Mouse (Mus musculus) MEL (cell line): ENCODE data around the gene Fat3.

Experiments used
- CTCF ChIP-seq, 3 experiments: IDR thresholded peaks in 2 of 3; conservative IDR thresholded peaks in 1 of 3; 2 replicates each; pipeline ENCODE4 v1.5.1; 2011 to 2012; ENCODE audit warnings: low read length in 3 of 3, low read depth in 2 of 3, mild to moderate bottlenecking in 2 of 3, improper control_type of control experiment in 1 of 3, inconsistent platforms in 1 of 3, mixed read lengths in 1 of 3, moderate library complexity in 1 of 3; ENCODE audit not compliant: control insufficient read depth in 1 of 3, insufficient read depth in 1 of 3, poor library complexity in 1 of 3, severe bottlenecking in 1 of 3
- POLR2A ChIP-seq, 2 experiments: IDR thresholded peaks; 2 replicates each; pipeline ENCODE4 v1.6.1; 2011 to 2012; ENCODE audit warnings: low read length in 2 of 2, mild to moderate bottlenecking in 2 of 2, control low read depth in 1 of 2, improper control_type of control experiment in 1 of 2, low read depth in 1 of 2, moderate library complexity in 1 of 2; ENCODE audit not compliant: control insufficient read depth in 1 of 2, insufficient read depth in 1 of 2, poor library complexity in 1 of 2
- TAL1 ChIP-seq: IDR thresholded peaks from 2 replicates; pipeline ENCODE4 v1.6.1; 2012; ENCODE audit warnings: mild to moderate bottlenecking, inconsistent platforms, low read length, moderate library complexity, mixed read lengths

GRCm38 (mm10) chr9:15925237-15925636 is 575.8 kb downstream of the Fat3 start:
- TF ChIP-seq CTCF (IDR thresholded peaks at IDR 0.05 in 2 of 3, conservative IDR thresholded peaks at IDR 0.05 in 1 of 3; ENCODE audit: control insufficient read depth in 1 of 3, insufficient read depth in 1 of 3, low read depth in 2 of 3, low read length in 3 of 3, poor library complexity in 1 of 3, severe bottlenecking in 1 of 3), result no peak
- peak; percentile 62 for TF ChIP-seq TAL1
- TF ChIP-seq POLR2A (IDR thresholded peaks at IDR 0.05; ENCODE audit: control insufficient read depth in 1 of 2, insufficient read depth in 1 of 2, low read depth in 1 of 2, low read length in 2 of 2, poor library complexity in 1 of 2), result no peak
